Mouse (Mus musculus): ENCODE measurements around the gene Josd1.
A peak's percentile ranks its signal among the peaks of the same experiment; 100 is the strongest.

Gene Josd1

DNA sequence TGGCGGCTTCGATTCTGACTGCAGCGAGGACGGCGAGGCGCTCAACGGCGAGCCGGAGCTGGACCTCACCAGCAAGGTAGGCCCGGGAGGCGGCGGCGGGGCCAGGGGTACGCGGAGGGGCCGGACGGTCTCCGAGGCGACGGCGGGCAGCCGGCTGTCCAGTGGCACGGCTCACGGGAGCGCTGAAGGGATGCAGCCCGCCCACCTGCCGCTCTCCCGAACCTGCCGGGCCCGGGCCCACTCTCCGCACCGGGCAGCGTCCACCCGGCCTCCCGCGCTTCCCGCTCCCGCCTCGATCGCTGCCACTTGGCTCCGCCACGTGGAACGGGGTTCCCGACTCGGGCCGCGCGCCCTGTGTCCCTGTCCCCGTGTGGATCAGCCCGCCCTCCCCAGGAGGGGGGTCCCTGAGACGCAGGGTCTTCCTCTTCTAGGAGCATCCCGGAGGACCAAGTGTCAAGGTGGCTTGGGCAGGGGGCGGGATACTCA lies 3.3 kb upstream of the Josd1 start:
- DNase-seq, result no peak

GRCm38 (mm10) chr15:79690426-79691022 lies 2.8 kb upstream of the Josd1 start, which contains the start of gene Gtpbp1:
Gene Gtpbp1 (plus strand): TSS chr15:79690845.
- DNase-seq, result peak; percentile 95 to 98

DNA sequence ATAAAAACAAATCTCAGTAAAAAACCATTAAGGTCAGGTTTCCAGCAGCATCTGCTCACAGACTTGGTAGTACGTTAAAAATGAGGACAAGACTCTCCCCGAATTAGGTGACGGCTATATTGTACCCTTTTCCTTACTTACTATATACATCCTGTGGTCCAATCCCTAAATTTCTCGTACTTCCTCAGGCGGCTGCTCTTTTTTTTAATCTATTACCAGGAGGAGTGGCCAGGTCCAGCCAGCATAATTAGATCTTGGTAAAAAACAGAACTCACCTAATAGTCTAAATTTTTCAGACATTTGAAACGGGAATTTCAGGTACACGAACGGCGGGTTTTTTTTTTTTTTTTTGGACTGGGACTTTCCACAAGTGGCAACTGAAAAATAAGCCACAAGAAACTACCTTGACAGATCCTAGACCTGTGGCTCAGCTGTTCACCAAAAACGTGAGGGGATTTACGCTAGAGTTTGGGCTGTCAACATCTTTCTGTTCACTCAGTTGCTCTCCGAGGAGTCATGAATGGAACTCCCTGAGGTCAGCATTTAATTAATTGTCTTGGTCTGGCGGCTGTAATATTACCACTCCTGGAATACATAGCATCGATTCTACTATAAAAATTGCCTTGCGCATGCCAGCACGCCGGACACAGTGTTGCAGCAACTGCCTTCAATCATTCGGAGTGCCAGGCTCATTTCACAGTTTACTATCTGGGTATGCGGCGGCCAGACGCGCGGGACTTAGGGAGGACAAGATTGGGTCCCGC lies 2.1 kb upstream of the Josd1 start:
- DNase-seq, result no peak

DNA sequence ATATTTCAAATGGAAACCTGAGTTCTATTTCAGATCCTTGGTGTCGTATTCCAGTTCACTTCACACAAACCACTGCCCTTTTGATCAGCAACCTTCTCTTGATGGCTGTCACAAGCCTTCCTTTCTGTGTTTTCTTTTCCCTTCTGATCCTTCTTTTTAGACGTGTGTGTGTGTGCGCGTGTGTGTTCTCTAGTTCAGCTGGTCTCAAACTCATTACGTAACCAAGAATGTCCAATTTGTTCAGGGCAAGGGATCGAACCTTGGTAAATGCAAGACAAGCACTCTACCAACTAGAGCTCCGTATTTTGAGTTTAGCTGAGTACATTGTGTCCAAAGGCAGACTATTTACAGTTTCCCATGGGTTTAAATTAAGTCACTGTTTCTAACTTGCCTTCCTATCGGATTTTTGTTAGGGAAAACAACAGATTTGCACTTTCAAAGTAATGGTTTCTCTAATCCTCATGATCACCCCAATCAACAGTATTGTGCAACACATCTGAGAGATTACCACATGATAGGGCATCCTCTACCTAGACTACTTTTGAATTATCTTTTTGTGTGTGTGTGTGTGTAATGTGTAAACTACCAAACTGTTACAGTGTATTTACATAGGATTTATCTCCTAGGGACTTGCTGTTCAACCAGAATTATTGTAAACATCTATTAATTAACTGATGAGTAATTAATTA lies 693 bp upstream of the Josd1 start:
- DNase-seq, result no peak

DNA sequence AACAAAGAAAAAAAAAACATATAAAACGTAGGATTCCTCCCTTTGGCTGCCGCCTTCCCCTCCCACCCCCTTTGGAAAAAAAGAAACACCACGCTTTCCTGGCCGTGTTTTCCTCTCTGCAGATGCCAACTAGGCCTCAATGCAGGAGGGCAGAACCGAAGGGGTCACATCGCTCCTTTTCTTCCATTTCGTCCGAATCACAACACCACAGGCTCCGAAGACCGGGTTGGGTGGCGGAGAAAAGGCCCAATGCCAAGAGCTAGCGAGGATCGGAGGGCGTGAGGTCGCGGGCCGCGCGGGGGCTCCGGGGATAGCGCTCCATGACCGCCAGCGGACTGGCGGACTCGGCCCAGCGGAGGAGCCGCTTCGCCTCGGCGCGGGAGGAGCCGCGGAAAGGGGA lies 544 bp downstream of the Josd1 start:
- DNase-seq, result no peak

DNA sequence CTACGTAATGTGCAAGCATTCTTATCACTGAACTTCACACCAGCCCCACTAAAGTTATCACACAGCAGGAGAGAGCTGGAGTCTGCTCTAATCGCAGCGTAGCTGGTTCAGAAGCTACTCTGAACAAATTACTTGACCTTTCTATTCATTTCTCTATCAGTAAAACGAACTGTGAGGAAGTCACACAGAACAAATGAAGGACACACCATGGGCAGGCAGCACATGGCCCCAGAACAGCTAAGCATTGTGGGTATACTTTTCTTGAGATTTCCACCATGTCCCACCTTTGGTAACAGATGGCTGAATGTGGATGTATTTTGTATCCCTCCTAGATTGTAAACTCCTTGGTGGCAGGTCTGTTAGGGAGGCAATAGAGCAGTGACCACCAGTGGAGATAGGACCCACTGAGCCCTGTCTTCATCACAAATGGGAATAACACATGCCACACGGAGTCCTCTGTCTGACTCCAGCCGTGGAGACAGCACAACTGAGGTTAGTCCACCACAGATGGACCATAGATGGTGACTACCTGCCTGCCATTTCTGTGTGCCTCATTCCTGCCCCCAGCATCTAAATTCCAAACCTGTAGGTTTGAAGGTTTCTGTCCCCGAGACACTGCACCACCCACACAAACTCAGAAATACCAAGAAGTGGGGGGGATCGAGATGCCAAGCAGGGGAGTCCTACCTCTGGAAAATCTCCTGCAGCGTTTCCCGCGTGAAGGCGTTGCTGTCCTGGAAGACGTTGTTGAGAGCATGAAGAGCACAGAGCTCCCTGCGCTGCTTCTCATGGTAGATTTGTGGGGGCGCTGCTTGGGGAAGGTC lies 1.5 kb downstream of the Josd1 start:
- DNase-seq, result peak in 1 of 2 experiments; percentile 34

GRCm38 (mm10) chr15:79685141-79685641 lies 2.5 kb downstream of the Josd1 start:
- no peak for DNase-seq

DNA sequence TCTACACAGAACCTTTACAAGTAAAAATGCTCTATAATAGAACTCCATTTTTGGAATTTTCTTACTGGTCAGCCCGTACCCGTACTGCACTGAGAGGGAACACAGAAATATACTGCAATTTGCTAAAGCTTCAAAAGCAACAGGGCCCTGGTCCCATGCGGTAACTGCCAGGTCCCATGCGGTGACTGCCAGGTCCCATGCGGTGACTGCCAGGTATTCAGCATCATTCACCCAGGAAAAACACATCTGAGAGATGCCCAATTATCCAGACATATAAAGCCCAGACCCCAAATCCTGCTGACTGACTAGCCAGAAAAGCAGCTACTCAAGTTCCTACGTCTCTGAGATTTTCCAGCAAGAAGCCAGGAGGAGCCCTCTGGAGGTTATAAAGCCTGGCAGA lies 3.1 kb downstream of the Josd1 start:
- peak; percentile 54 to 68 for DNase-seq

DNA sequence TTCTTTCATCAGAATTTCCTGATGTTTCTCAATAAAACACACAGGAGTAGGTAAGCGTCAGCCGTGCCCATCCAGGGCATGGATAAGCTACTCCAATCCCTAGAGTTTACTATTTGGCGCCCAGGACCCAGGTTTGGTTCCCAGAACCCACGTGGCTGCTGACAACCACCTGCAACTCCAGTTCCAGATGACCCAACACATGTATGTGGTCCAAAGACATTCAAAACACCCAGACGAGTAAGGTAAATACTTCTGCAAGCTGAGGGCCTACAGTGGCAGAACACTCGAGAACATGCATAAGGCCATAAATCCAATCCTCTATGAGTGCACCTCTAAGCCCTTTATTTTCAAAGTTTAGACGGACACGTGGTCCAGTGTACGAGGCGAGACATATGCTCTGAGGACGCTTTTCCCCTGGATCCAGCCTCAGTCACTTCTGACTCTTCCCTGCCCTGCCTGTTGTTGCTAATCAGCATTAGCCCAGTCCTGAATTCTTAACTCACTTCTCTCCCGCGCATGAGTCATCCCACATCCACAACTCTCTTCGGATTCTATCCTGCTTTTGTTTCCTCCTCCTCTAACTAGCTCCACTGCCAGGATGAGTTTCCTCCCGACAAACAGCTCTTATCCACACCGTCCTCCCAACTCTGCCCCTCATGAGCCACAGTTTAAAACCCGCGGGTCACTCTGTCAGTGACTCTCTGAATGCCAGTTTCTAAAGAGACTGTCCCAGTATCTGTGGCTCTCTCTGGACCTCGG lies 3.8 kb downstream of the Josd1 start:
- no peak for DNase-seq

- no peak for DNase-seq
These were observed 4.6 kb downstream of the Josd1 start for GRCm38 (mm10) chr15:79683146-79683545.

GRCm38 (mm10) chr15:79681973-79682372 lies 5.7 kb downstream of the Josd1 start:
- no peak for DNase-seq

DNA sequence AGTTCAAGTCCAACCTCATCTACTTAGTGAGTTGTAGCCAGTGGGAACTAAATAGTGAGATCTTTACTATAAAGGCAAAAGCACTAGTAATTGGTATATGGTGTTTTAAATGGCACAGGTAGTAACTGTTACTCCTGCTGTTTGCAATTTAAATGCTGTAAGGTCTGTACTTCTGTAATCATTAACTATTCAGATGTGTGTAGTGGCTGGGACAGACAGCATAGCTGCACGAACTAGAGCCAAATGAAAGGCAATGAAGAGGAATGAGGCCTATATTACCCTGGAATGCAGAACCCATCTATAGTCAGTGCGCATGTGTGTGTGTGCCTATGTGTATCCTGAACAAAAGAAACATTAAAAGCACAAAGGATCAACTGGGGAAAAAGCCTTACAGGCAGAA lies 9.8 kb downstream of the Josd1 start:
- no peak for DNase-seq

DNA sequence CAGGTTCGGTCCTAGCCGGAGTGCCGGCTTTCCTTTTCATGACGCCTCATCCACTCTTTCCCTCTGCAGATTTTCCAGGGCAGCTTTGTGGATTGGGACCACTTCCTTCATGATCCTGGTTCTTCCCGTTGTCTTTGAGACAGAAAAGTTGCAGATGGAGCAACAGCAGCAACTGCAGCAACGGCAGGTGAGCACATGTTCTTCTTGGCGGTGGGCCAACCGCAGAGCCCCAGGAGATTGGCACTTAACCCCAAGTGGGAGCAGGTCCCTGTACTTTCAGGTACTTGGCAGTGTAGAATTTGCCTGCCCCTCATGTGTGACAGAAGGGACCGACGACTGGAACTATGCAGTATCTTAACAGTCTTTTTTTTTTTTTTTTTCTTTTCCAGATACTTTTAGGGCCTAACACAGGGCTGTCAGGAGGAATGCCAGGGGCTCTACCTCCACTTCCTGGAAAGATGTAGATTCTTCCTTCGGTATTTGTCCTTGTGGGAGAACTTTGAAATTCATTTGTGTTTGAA lies 15.8 kb downstream of the Josd1 start:
- peak in 1 of 2 experiments; percentile 45 for DNase-seq

GRCm38 (mm10) chr15:79670972-79671299 lies 16.8 kb downstream of the Josd1 start:
- no peak for DNase-seq

- DNase-seq, result peak; percentile 89 to 93
These were observed 17.3 kb downstream of the Josd1 start, which contains the start of gene Tomm22 for GRCm38 (mm10) chr15:79670249-79670971. Gene Tomm22 (plus strand): TSS chr15:79670861.

- no peak for DNase-seq
These were observed 18.5 kb downstream of the Josd1 start for GRCm38 (mm10) chr15:79669195-79669594.

- DNase-seq, result no peak
These were observed 23.1 kb downstream of the Josd1 start for GRCm38 (mm10) chr15:79664666-79665065.

GRCm38 (mm10) chr15:79661852-79662251 lies 25.9 kb downstream of the Josd1 start:
- peak; percentile 38 to 62 for DNase-seq

- peak; percentile 98 to 99 for DNase-seq
These were observed 29.0 kb downstream of the Josd1 start, which contains the start of the genes Fam227a and Cby1 for GRCm38 (mm10) chr15:79658531-79659375. Gene Fam227a (minus strand): TSS chr15:79658956. Gene Cby1 (plus strand): TSS chr15:79659199.

Measured in cerebellum, postnatal 25 days (tissue).